Mouse (Mus musculus) liver, adult 2 months (tissue): ENCODE results near the gene Cacng3.

Experiments used
- CTCF ChIP-seq: fragments of 200-500 bp; IDR thresholded peaks from 2 replicates; pipeline ENCODE4 v1.5.1; 2011; ENCODE audit warnings: low read depth, low read length, control low read depth
- POLR2A ChIP-seq: fragments of 200-500 bp; IDR thresholded peaks from 2 replicates; pipeline ENCODE4 v1.6.1; 2011; ENCODE audit warnings: low read length, control low read depth; ENCODE audit not compliant: insufficient read depth; ENCODE audit errors: extremely low read depth

DNA sequence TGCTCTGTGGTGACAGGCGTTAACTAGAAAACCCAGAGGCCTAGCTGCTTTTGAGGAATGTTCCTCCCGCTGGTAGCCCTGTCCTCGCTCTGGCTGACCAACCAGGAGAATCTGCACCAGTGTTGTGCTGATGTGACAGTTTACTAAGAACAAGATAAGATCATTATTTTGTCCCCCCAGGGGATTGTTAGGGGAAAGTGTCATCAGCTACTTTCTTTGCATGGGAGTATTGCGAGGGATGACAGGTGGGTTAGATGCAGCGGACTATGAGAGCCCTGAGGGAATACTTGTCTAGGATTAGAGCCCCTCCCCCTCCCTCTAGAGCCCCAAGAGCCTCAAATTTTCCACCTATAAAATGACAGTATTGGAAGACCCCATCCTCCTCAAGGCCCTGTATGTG, 94.2 kb downstream of the Cacng3 start:
- no peak for TF ChIP-seq POLR2A
- no peak for TF ChIP-seq CTCF
